Comparison of ENCODE assay signal across 9 mouse cellular contexts in genomic region chr7:36095258-36096130, GRCm38 (mm10).
DNase-seq lines count a peak whose midpoint lies in the region; ATAC-seq and TF ChIP-seq lines count a peak whose summit lies in the region.
"Had no signal": no experiment of that assay in that cellular context is flagged by ENCODE, and none has a peak within 500 bp of the region (broad histone marks: within the 10 kb centered on the region; RNA-seq: fewer than 3 reads in every experiment).

No protein-coding gene starts in this region.

- no peak overlapping the region for H3K27ac ChIP-seq in embryonic facial prominence, embryonic 11.5 days (replicated peaks; ENCODE audit: low read depth, low read length)
- no peak overlapping the region for H3K27ac ChIP-seq in embryonic facial prominence, embryonic 10.5 days (replicated peaks)
- H3K27ac ChIP-seq in intestine, postnatal 0 days (ENCODE audit: low read depth, low read length) = no peak overlapping the region
- 0 out of 2 replicates have a peak overlapping the region, but pooled peaks have one; percentile 6 for H3K27ac ChIP-seq in limb, embryonic 13.5 days
- no peak overlapping the region for H3K27ac ChIP-seq in forebrain, embryonic 14.5 days (ENCODE audit: low read depth, low read length)
- H3K27ac ChIP-seq: macrophage had no signal

- H3K79me2 ChIP-seq in C2C12 (ENCODE audit: control insufficient read depth, insufficient read depth) = no peaks in the 10 kb centered on the region

- H3K9me3 ChIP-seq in embryonic facial prominence, embryonic 11.5 days (replicated peaks; ENCODE audit: control insufficient read depth, low read length) = no peaks in the 10 kb centered on the region
- H3K9me3 ChIP-seq in embryonic facial prominence, embryonic 10.5 days = no peaks in the 10 kb centered on the region
- H3K9me3 ChIP-seq in intestine, postnatal 0 days (ENCODE audit: control insufficient read depth) = no peaks in the 10 kb centered on the region
- no peaks in the 10 kb centered on the region for H3K9me3 ChIP-seq in limb, embryonic 13.5 days
- no peaks in the 10 kb centered on the region for H3K9me3 ChIP-seq in forebrain, embryonic 14.5 days (replicated peaks; ENCODE audit: control insufficient read depth, low read length)

- ATAC-seq in embryonic facial prominence, embryonic 11.5 days (replicated peaks; ENCODE audit: insufficient number of reproducible peaks, low FRiP score, low TSS enrichment, low read depth) = peak; percentile 76
- peak; percentile 41; the same call in 1 of the 2 replicates for ATAC-seq in intestine, postnatal 0 days
- ATAC-seq in limb, embryonic 13.5 days (ENCODE audit: low FRiP score, low read depth) = peak; percentile 74
- ATAC-seq in erythroblast, adult 5-6 weeks (replicated peaks; ENCODE audit: low FRiP score, poor library complexity, severe bottlenecking) = no peak
- no peak for ATAC-seq in forebrain, embryonic 14.5 days

- no peak overlapping the region for H3ac ChIP-seq in C2C12 (ENCODE audit: control insufficient read depth, insufficient read length, low read depth)

- no peak overlapping the region for H3K4me2 ChIP-seq in embryonic facial prominence, embryonic 11.5 days (ENCODE audit: low read depth, low read length)
- no peak overlapping the region for H3K4me2 ChIP-seq in intestine, postnatal 0 days (replicated peaks; ENCODE audit: low read depth)
- H3K4me2 ChIP-seq in limb, embryonic 13.5 days (replicated peaks) = peak overlapping the region; percentile 14; the same call in 1 of the 2 replicates
- H3K4me2 ChIP-seq in forebrain, embryonic 14.5 days (ENCODE audit: low read length) = no peak overlapping the region

- no peak for TF ChIP-seq CTCF in C2C12 (IDR thresholded peaks at IDR 0.05; ENCODE audit: control insufficient read depth, insufficient read depth, insufficient read length)
- no peak for TF ChIP-seq CTCF in intestine, postnatal 0 days (IDR thresholded peaks at IDR 0.05; ENCODE audit: low read depth)

- no peak overlapping the region for H3K9ac ChIP-seq in embryonic facial prominence, embryonic 11.5 days (replicated peaks; ENCODE audit: low read length)
- H3K9ac ChIP-seq in intestine, postnatal 0 days (ENCODE audit: low read depth, low read length) = no peak overlapping the region
- H3K9ac ChIP-seq in limb, embryonic 13.5 days = no peak overlapping the region
- no peak overlapping the region for H3K9ac ChIP-seq in forebrain, embryonic 14.5 days (ENCODE audit: low read length)

- H3K4me3 ChIP-seq in embryonic facial prominence, embryonic 11.5 days (ENCODE audit: low read depth, low read length) = no peak overlapping the region
- no peak overlapping the region for H3K4me3 ChIP-seq in embryonic facial prominence, embryonic 10.5 days
- H3K4me3 ChIP-seq in C2C12 (ENCODE audit: insufficient read depth, poor library complexity, severe bottlenecking) = no peak overlapping the region
- H3K4me3 ChIP-seq in intestine, postnatal 0 days (ENCODE audit: low read depth, low read length) = no peak overlapping the region
- no peak overlapping the region for H3K4me3 ChIP-seq in limb, embryonic 13.5 days
- no peak overlapping the region for H3K4me3 ChIP-seq in forebrain, embryonic 14.5 days (ENCODE audit: low read depth, low read length)

- WGBS in embryonic facial prominence, embryonic 11.5 days = 62% methylated on average over 20 of the region's 20 CpGs
- WGBS in embryonic facial prominence, embryonic 10.5 days = 74% methylated on average over 20 of the region's 20 CpGs
- WGBS in intestine, postnatal 0 days = 55% methylated on average over 20 of the region's 20 CpGs
- 32% methylated on average over 20 of the region's 20 CpGs for WGBS in limb, embryonic 13.5 days
- WGBS in forebrain, embryonic 14.5 days = 85% methylated on average over 20 of the region's 20 CpGs

- H3K79me3 ChIP-seq in C2C12 (ENCODE audit: low read depth) = no peaks in the 10 kb centered on the region

- DNase-seq in embryonic facial prominence, embryonic 11.5 days (ENCODE audit: low spot score) = peak; percentile 25
- DNase-seq in embryonic facial prominence, embryonic 10.5 days (ENCODE audit: low spot score) = no peak
- DNase-seq in right cerebral cortex, adult 18-20 months = no peak
- no peak for DNase-seq in forebrain, embryonic 14.5 days (ENCODE audit: low spot score)

- H3K4me1 ChIP-seq in embryonic facial prominence, embryonic 11.5 days (ENCODE audit: control insufficient read depth, insufficient read depth, low read length) = no peaks in the 10 kb centered on the region
- H3K4me1 ChIP-seq in embryonic facial prominence, embryonic 10.5 days = peaks cover 17% of the 10 kb centered on the region
- no peaks in the 10 kb centered on the region for H3K4me1 ChIP-seq in intestine, postnatal 0 days (replicated peaks; ENCODE audit: control insufficient read depth, insufficient read depth, low read length)
- H3K4me1 ChIP-seq in limb, embryonic 13.5 days = peaks cover 16% of the 10 kb centered on the region
- H3K4me1 ChIP-seq in forebrain, embryonic 14.5 days (ENCODE audit: control insufficient read depth, insufficient read depth, low read length) = no peaks in the 10 kb centered on the region

- no peaks in the 10 kb centered on the region for H3K27me3 ChIP-seq in embryonic facial prominence, embryonic 11.5 days (ENCODE audit: control insufficient read depth, insufficient read depth, low read length)
- H3K27me3 ChIP-seq in embryonic facial prominence, embryonic 10.5 days (replicated peaks; ENCODE audit: low read depth, poor library complexity, severe bottlenecking) = no peaks in the 10 kb centered on the region
- no peaks in the 10 kb centered on the region for H3K27me3 ChIP-seq in C2C12 (ENCODE audit: control insufficient read depth, insufficient read depth, insufficient read length)
- H3K27me3 ChIP-seq in intestine, postnatal 0 days (replicated peaks; ENCODE audit: control insufficient read depth, insufficient read depth, low read length) = no peaks in the 10 kb centered on the region
- H3K27me3 ChIP-seq in limb, embryonic 13.5 days = no peaks in the 10 kb centered on the region
- no peaks in the 10 kb centered on the region for H3K27me3 ChIP-seq in forebrain, embryonic 14.5 days (replicated peaks; ENCODE audit: control insufficient read depth, insufficient read depth, low read length)

- H3K36me3 ChIP-seq in embryonic facial prominence, embryonic 11.5 days (replicated peaks; ENCODE audit: control insufficient read depth, insufficient read depth, low read depth, low read length) = no peaks in the 10 kb centered on the region
- H3K36me3 ChIP-seq in embryonic facial prominence, embryonic 10.5 days (replicated peaks) = no peaks in the 10 kb centered on the region
- H3K36me3 ChIP-seq in C2C12 (ENCODE audit: control insufficient read depth, insufficient read depth) = no peaks in the 10 kb centered on the region
- H3K36me3 ChIP-seq in intestine, postnatal 0 days (ENCODE audit: control insufficient read depth, insufficient read depth) = no peaks in the 10 kb centered on the region
- no peaks in the 10 kb centered on the region for H3K36me3 ChIP-seq in limb, embryonic 13.5 days
- no peaks in the 10 kb centered on the region for H3K36me3 ChIP-seq in forebrain, embryonic 14.5 days (ENCODE audit: control insufficient read depth, insufficient read depth, low read length)

TF ChIP-seq in C2C12, 6 proteins besides CTCF, POLR2A, EP300 and RAD21:
- peak; percentile 79 for TF ChIP-seq CEBPB (IDR thresholded peaks at IDR 0.05; ENCODE audit: low read depth)
- no peak for TF ChIP-seq FOSL1 (IDR thresholded peaks at IDR 0.05; ENCODE audit: insufficient read depth, low read length, poor library complexity, severe bottlenecking)
- TF ChIP-seq MAX (IDR thresholded peaks at IDR 0.05) = peak; percentile 50
- TF ChIP-seq USF1 (IDR thresholded peaks at IDR 0.05; ENCODE audit: low read depth) = no peak
- TF ChIP-seq MYOG (IDR thresholded peaks at IDR 0.05; ENCODE audit: control insufficient read depth, extremely low read depth, insufficient read length) = no peak
- peak; percentile 58 for TF ChIP-seq MYOD1 (IDR thresholded peaks at IDR 0.05; ENCODE audit: control insufficient read depth, insufficient read length, low read depth)

Comparison
In these comparisons a context has a peak if more than half of its experiments do, and no peak if none do; other contexts are left out.
1. ATAC-seq: peak in embryonic facial prominence, embryonic 11.5 days (single experiment), intestine, postnatal 0 days (single experiment) and limb, embryonic 13.5 days (single experiment); none in erythroblast, adult 5-6 weeks (single experiment) and forebrain, embryonic 14.5 days (single experiment).